Mouse (Mus musculus) olfactory bulb, adult 2 months (tissue): ENCODE measurements around the gene Gfm1.

Experiments used
- CTCF ChIP-seq: fragments of 200-500 bp; IDR thresholded peaks from 2 replicates; pipeline ENCODE4 v1.5.1; 2012; ENCODE audit warnings: low read depth, mild to moderate bottlenecking, low read length, moderate library complexity; ENCODE audit not compliant: insufficient read depth
- POLR2A ChIP-seq: fragments of 200-500 bp; IDR thresholded peaks from 2 replicates; pipeline ENCODE4 v1.6.1; 2012; ENCODE audit warnings: mild to moderate bottlenecking, low read depth, low read length, moderate library complexity; ENCODE audit not compliant: insufficient read depth

GRCm38 (mm10) chr3:67520568-67521143, 90.8 kb downstream of the Gfm1 start:
- TF ChIP-seq CTCF, result no peak
- TF ChIP-seq POLR2A, result no peak
